Mouse (Mus musculus) urinary bladder, postnatal 10 days (tissue): ENCODE data around the gene Smyd3.

ENCODE experiments used
- DNase-seq: peaks from one replicate; pipeline ENCODE4 v3.0.0; 2022; ENCODE audit warnings: low spot score

Smyd3 gene

GRCm38 (mm10) chr1:179013021-179013420 lies 504.8 kb downstream of the Smyd3 start:
- no peak for DNase-seq

DNA sequence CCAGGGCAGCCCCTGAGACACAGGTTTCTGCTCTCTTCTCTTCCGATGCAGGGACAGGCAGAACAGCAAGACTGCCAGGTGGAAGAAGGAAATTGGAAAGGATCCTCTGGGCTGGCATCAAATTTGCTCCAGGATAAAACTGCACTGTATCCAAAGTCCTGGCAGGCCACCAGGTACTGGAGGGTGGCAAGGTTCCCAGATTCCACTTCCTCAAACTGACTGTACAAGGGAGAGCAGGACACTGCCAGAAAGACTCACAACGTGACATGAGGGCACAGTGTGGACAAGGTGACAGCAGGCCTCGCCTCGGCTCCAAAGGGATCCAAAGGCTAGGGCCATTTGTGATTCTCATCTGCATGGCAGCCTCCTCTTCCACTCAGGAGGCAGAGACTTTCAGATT lies 505.6 kb downstream of the Smyd3 start:
- DNase-seq, result no peak

GRCm38 (mm10) chr1:179010756-179011155 lies 507.1 kb downstream of the Smyd3 start:
- no peak for DNase-seq

- no peak for DNase-seq
Measured at GRCm38 (mm10) chr1:179009911-179010310, 507.9 kb downstream of the Smyd3 start.

- DNase-seq, result no peak
Measured at GRCm38 (mm10) chr1:179004133-179004866, 513.5 kb downstream of the Smyd3 start.

DNA sequence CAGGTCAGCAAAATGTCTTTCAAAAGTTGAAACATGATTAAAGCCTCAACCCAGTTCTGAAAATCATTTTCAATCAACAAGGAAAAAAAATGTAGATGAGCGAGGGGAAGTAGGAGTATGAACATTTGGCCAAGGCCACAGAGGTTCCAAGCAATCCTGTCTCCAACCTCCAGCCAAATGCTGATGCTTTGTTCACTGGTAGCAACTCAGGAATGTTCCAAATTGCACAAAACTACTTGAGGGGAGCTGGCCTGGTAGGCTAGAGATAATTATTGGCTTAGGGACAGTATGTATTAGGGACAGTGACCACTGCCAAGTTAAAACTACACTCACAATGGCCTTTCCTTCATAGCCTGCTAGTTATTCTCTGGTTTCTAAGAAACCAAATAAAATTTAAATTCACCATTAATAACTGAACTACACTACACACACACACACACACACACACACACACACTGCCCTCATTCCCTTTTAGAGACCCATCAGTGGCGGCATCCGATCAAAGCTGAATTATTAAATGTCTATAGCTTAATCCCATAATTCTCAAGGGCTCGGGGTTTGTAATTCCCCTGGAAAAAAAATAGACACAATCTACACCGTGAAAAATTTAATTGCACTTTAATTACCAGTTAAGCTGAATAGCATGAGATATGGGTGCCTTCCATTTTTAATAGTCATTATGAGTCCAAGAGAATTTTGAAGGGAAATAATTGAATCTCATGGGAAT lies 514.3 kb downstream of the Smyd3 start:
- DNase-seq, result no peak

GRCm38 (mm10) chr1:178999876-179000528 lies 517.8 kb downstream of the Smyd3 start:
- no peak for DNase-seq

GRCm38 (mm10) chr1:178997870-178998269 lies 520.0 kb downstream of the Smyd3 start:
- DNase-seq, result no peak

- no peak for DNase-seq
Measured at GRCm38 (mm10) chr1:178994263-178994662, 523.6 kb downstream of the Smyd3 start.

DNA sequence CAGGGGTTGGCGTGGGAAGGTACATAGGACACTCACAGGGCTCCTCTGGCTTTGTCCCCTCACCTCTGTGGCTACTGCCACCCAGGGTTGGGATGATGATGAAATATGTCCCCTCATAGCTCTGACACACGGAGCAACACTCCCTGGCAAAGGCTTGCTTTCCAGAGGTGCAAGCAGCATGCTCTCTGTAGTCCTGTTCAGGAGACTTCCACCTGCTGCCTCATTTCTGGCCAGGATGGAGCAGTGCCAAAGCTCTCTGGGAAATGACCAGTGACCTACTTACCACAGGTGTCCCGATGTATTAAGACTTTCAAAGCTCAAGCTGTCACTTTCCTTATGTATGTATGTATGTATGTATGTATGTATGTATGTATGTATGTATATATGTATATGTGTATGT lies 525.3 kb downstream of the Smyd3 start:
- no peak for DNase-seq

- no peak for DNase-seq
Measured at GRCm38 (mm10) chr1:178991470-178991869, 526.4 kb downstream of the Smyd3 start.

DNA sequence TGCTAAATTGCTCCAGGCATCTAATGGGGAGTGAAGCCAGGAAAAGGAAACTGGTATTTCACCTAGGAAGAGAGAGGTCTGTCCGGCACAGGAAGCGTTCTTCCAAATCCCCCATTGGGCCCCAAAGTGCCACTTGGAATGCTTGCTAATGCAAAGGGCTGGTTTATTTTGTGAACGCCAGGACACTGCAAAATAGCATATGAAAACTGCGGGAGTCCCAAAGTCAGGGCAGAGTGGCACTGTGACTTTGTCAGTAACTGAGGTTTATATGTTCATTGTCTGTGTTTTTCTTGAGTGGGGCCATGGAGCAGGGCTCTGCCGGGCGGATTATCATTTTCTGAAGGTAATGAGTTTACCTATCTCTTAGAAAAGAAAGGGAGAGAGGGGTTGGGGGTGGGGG lies 526.8 kb downstream of the Smyd3 start:
- DNase-seq, result no peak

- no peak for DNase-seq
Measured at GRCm38 (mm10) chr1:178989485-178989884, 528.4 kb downstream of the Smyd3 start.

DNA sequence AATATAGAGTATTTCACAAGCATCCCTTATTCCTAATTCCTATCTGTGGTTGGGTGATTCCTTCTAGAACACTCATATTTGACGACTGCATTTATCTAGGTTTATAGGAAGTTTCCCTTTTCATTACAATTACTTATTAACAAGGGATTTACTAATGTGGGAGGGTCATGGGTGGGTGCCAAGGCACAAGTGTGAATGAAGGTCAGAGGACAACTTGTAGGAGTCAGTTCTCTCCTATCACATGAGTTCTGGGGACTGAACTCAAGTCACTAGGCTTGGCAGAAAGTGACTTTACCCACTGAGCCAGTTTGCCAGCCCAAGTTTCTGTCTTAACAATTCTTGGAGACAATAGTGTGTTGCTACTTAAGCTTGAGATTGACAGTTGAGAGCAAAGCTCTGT lies 529.7 kb downstream of the Smyd3 start:
- DNase-seq, result no peak

DNA sequence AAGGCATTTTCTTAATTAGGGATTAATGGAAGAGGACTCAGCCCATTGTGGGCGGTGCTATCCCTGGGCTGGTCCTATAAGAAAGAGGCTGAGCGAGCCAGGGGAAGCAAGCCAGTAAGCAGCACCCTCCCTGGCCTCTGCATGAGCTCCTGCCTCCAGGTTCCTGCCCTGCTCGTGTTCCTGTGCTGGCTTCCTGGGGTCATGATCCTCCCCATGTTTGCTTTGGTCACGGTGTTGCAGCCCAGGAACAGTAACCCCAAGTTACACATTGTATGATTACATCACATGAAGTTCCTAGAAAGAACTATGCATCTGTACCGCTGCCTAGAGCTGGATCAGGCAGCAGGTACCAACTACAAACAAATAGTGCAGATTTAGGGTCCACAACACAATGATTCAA lies 536.2 kb downstream of the Smyd3 start:
- DNase-seq, result no peak

DNA sequence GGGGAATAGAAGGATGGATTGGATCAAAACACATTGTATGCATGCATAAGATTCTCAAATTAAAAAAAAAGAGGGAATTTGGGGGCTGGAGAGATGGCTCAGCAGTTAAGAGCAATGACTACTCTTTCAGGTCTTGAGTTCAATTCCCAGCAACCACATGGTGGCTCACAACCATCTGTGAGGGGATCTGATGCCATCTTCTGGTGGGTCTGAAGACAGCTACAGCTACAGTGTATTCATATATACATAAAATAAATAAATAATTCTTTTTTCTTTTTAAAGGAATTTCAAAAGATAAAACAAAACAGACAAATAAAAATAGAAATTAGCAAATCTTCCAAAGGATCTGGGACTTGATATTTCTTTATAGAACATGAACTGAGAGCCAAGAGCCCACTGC lies 537.7 kb downstream of the Smyd3 start:
- no peak for DNase-seq

DNA sequence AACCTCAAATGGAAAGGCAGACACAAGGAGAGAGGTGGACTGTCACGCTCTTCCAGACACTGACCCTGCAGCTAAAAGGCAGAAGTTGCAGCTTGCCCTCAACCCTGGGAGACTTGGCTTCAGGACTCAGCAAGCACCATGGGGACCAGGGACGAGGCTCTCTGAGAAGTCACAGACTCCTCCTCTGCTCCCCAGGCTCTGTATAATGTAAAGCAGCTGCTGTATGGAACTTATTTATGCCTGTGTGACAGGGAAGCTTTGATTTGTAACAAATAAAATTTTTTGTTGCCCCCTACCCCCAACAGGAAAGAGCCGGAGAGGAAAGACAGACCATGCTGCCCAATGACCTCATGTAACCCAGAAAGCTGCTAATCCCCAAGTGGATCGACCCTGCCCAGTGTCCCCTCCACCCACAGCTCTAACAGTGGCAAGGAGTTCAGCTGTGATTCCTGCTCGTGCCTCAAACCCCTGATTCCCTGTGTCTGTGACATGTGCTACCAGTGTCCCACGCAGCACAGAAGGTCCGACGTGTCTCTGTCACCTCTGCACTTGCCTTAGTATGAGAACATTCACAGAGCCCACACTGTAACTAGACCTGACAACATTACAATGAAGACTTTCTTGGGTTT lies 539.1 kb downstream of the Smyd3 start:
- no peak for DNase-seq

DNA sequence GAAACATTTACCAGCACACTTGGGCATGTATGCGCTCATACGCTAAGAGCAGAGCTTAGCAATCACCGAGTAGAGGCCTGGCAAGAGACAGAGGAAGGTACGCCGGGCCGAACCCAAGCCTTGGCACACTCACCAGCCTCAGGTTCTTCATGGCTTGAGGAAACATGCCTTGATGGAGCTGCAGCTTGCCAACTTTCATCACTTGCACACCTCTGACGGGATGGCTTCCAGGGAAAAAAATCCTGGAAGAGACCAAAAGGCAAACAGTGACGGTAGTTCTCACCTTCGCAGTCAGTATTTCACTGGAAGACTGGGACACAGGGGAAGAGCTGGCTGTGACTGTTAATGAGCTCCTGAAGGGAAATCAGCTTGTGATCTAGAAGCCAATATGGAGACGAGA lies 545.8 kb downstream of the Smyd3 start:
- no peak for DNase-seq

DNA sequence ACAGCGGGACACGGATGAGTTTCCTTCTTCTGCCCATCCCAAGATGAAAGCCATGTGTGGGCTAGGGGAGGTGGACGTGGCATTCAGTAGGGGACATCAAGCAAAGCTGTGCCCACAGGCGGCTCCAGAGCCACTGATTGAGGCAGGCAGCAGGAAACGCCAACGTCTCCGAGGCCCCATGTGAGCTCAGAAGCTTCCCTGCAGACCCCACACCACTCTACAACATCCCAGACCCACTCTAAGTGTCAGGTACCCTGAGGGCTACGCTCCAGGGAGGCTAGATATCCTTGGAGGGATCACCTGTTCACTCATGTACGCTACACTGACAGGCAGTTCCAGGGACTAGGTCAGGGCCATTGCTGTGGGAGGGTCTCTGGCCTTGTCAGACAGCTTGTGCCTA lies 556.2 kb downstream of the Smyd3 start:
- no peak for DNase-seq

DNA sequence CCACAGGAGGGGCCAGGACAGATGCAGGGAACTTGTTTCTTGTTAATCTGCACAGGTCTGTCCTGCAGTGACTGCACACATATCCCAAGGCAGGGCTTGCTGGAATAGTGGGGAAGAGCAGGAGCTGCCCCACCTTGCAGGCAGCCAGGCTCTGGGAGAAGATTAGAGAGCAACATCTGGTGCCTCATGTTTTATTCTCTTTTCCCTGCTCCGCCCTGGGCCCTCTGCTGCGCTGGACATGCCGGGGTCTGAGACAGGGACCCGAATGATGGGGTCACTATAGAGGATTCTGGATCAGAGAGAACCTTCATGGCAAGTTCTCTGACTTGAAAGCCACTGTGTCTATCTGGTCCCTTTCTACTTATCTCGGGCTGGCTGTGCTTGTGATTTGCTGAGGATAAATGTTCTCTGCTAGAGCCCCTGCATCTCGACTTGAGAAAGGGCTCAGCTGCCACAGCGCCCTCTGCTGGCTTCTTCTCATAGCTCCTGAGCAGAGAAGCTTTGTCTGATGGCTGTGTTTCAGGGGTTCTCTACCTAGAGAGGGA lies 557.8 kb downstream of the Smyd3 start:
- DNase-seq, result no peak

DNA sequence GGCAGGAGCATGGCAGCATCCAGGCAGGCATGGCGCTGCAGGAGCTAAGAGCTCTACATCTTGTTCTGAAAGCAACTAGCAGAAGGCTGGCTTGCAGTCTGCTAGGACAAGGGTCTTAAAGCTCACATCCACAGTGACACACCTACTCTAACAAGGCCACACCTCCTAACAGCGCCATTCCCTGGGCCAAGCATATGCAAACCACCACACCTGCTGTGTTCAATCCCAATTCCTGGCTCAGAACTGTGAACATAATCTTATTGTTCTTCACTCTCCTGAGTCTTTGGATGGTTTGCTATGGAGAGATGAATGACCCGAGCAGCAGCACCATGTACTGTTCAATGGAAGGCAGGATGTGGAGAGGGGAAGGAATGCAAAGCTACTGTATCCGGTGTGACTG lies 559.2 kb downstream of the Smyd3 start:
- DNase-seq, result no peak

DNA sequence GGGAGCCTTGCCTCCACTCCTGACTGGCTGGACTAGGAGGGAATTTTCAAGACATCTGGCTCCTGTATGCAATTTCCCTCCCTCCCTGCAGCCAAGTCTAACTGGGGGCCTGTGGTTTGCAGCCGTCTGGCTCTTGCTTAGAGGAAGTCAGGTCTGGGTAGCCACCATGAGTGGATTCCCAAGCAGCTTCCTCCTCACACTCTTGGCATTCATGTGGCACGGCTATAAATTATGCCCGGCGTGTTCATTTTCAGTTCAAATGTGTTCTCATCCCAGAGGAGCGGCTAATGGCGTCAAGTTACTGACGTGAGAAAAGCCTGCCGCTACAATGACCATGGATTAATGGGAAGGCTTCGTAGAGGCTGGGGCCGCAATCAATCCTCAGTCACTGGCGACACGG lies 564.9 kb downstream of the Smyd3 start:
- DNase-seq, result no peak
